Mouse (Mus musculus): ENCODE results near the gene Vcl.

- TF ChIP-seq REST (IDR thresholded peaks at IDR 0.05; ENCODE audit: insufficient read depth, insufficient read length) (no peak), USF1 (IDR thresholded peaks at IDR 0.05; ENCODE audit: low read depth) (no peak), POLR2A (IDR thresholded peaks at IDR 0.05; ENCODE audit: insufficient read length, low read depth) (no peak), TCF12 (IDR thresholded peaks at IDR 0.05; ENCODE audit: insufficient read depth, poor library complexity, severe bottlenecking) (no peak), MYOD1 (IDR thresholded peaks at IDR 0.05; ENCODE audit: control insufficient read depth in 1 of 3, insufficient read length in 2 of 3, low read depth in 2 of 3) (no peak), E2F4 (IDR thresholded peaks at IDR 0.05; ENCODE audit: insufficient read depth) (no peak), MYOG (IDR thresholded peaks at IDR 0.05; ENCODE audit: control insufficient read depth in 1 of 3, insufficient read depth in 1 of 3, insufficient read length in 2 of 3, low read depth in 2 of 3) (no peak)
Measured at GRCm38 (mm10) chr14:21034791-21035190, 105.6 kb downstream of the Vcl start.
